Mouse (Mus musculus) forebrain, embryonic 16.5 days (tissue): Measurements from ENCODE around the gene Slc35e2. TPM values are rescaled to one million over a fixed set of nuclear protein-coding genes. Genes with fewer than 3 reads are reported as not detected.
"Not testable (repeated sequence)": the region's sequence is repeated elsewhere in the genome, so short reads cannot be mapped to it uniquely, and the experiment has no call there.

Experiments
- ATAC-seq: fragments of 200-750 bp; cut with Nextera tagmentation; 2 replicates; pipeline ENCODE4 v1.8.0; 2017; ENCODE audit warnings: mild to moderate bottlenecking, moderate library complexity
- H3K27ac ChIP-seq: fragments of 300-500 bp; sonication (generic); 2 replicates; pipeline ENCODE4 v1.5.1; 2014; ENCODE audit warnings: low read length, control low read depth
- H3K27me3 ChIP-seq: fragments of 300-500 bp; sonication (generic); replicated peaks from 2 replicates; pipeline ENCODE4 v1.6.1; 2014; ENCODE audit warnings: low read length; ENCODE audit not compliant: control insufficient read depth, insufficient read depth
- H3K36me3 ChIP-seq: fragments of 300-500 bp; sonication (generic); 2 replicates; pipeline ENCODE4 v1.6.1; 2014; ENCODE audit not compliant: control insufficient read depth, insufficient read depth
- H3K4me1 ChIP-seq: fragments of 300-500 bp; sonication (generic); replicated peaks from 2 replicates; pipeline ENCODE4 v1.6.1; 2014; ENCODE audit warnings: low read length; ENCODE audit not compliant: control insufficient read depth, insufficient read depth
- H3K4me2 ChIP-seq: fragments of 300-500 bp; sonication (generic); 2 replicates; pipeline ENCODE4 v1.6.1; 2014; ENCODE audit warnings: mild to moderate bottlenecking, low read length, control low read depth
- H3K4me3 ChIP-seq: fragments of 300-500 bp; sonication (generic); replicated peaks from 2 replicates; pipeline ENCODE4 v1.5.1; 2014; ENCODE audit warnings: mild to moderate bottlenecking, low read length, control low read depth
- H3K9ac ChIP-seq: fragments of 300-500 bp; sonication (generic); replicated peaks from 2 replicates; pipeline ENCODE4 v1.6.1; 2014; ENCODE audit warnings: low read depth, low read length, control low read depth
- H3K9me3 ChIP-seq: fragments of 300-500 bp; sonication (generic); 2 replicates; pipeline ENCODE4 v1.6.1; 2016; ENCODE audit warnings: low read length; ENCODE audit not compliant: control insufficient read depth
- WGBS: fragments of 180-500 bp; shearing (Covaris S2); extraction: QIAGEN DNeasy Blood & Tissue Kit; methylation state at CpG from one replicate; pipeline ENCODE4 v1.1.7; 2014; 5-methylcytosine and 5-hydroxymethylcytosine counted together
- polyA plus RNA-seq: library from polyadenylated mRNA; unstranded; fragments of >200 nt; fragmentation: Nextera tagmentation; extraction: Ambion mirVana; gene quantifications from 2 replicates; pipeline ENCODE4 v1.2.1, GENCODE M21; 2015

The Slc35e2 gene
- polyA plus RNA-seq, 1 experiment from 2014 or later = 12.9 TPM

GRCm38 (mm10) chr4:155563400-155564231 lies 37.6 kb upstream of the Slc35e2 start:
- Histone ChIP-seq H3K9ac (peak overlapping the region; percentile 92), H3K36me3 (peaks cover 19% of the 10 kb centered on the region), H3K4me1 (peaks cover 22% of the 10 kb centered on the region), H3K4me2 (peak overlapping the region; percentile 87), H3K27ac (peak overlapping the region; percentile 88), H3K9me3 (no peaks in the 10 kb centered on the region), H3K4me3 (peak overlapping the region; percentile 96), H3K27me3 (no peaks in the 10 kb centered on the region)
- ATAC-seq = peak; percentile 97
- under 1% methylated on average over 67 of the region's 69 CpGs for WGBS

- Histone ChIP-seq H3K36me3 (peaks cover 12% of the 10 kb centered on the region), H3K4me2 (peak overlapping the region; percentile 87)
These were observed 36.7 kb upstream of the Slc35e2 start for GRCm38 (mm10) chr4:155564315-155565069.

GRCm38 (mm10) chr4:155566555-155566954 lies 34.7 kb upstream of the Slc35e2 start:
- H3K9me3 ChIP-seq = no peaks in the 10 kb centered on the region
- ATAC-seq = no peak
- peaks cover 22% of the 10 kb centered on the region for H3K4me1 ChIP-seq
- no peaks in the 10 kb centered on the region for H3K27me3 ChIP-seq
- no peaks in the 10 kb centered on the region for H3K36me3 ChIP-seq
- H3K27ac ChIP-seq = no peak overlapping the region
- H3K9ac ChIP-seq = no peak overlapping the region
- no peak overlapping the region for H3K4me3 ChIP-seq
- WGBS = 91% methylated on average over 8 of the region's 8 CpGs
- no peak overlapping the region for H3K4me2 ChIP-seq

More at GRCm38 (mm10) chr4:155564315-155565069, 36.7 kb upstream of the Slc35e2 start:
- 14% methylated on average over 20 of the region's 20 CpGs for WGBS
- Histone ChIP-seq H3K27me3 (no peaks in the 10 kb centered on the region), H3K9me3 (no peaks in the 10 kb centered on the region), H3K9ac (peak overlapping the region; percentile 92), H3K27ac (peak overlapping the region; percentile 88), H3K4me1 (peaks cover 22% of the 10 kb centered on the region), H3K4me3 (peak overlapping the region; percentile 96)
- no peak for ATAC-seq

- no peaks in the 10 kb centered on the region for H3K27me3 ChIP-seq
- no peak for ATAC-seq
- WGBS = 36% methylated on average over 2 of the region's 2 CpGs
- H3K27ac ChIP-seq = no peak overlapping the region
- peaks cover 15% of the 10 kb centered on the region for H3K4me1 ChIP-seq
- no peak overlapping the region for H3K4me3 ChIP-seq
- H3K36me3 ChIP-seq = no peaks in the 10 kb centered on the region
- H3K4me2 ChIP-seq = no peak overlapping the region
- H3K9me3 ChIP-seq = no peaks in the 10 kb centered on the region
- no peak overlapping the region for H3K9ac ChIP-seq
These were observed 33.0 kb upstream of the Slc35e2 start for GRCm38 (mm10) chr4:155568170-155568569.

GRCm38 (mm10) chr4:155568632-155569370 lies 32.4 kb upstream of the Slc35e2 start:
- Histone ChIP-seq H3K4me1 (peaks cover 15% of the 10 kb centered on the region), H3K27me3 (no peaks in the 10 kb centered on the region), H3K36me3 (no peaks in the 10 kb centered on the region), H3K27ac (no peak overlapping the region), H3K9ac (0 out of 2 replicates have a peak overlapping the region, but pooled peaks have one; percentile 25), H3K9me3 (no peaks in the 10 kb centered on the region), H3K4me2 (no peak overlapping the region), H3K4me3 (no peak overlapping the region)
- WGBS = 89% methylated on average over 7 of the region's 7 CpGs
- ATAC-seq = no peak

GRCm38 (mm10) chr4:155569818-155570217 lies 31.4 kb upstream of the Slc35e2 start:
- no peak overlapping the region for H3K9ac ChIP-seq
- H3K27ac ChIP-seq = no peak overlapping the region
- H3K36me3 ChIP-seq = no peaks in the 10 kb centered on the region
- no peak overlapping the region for H3K4me2 ChIP-seq
- H3K9me3 ChIP-seq = no peaks in the 10 kb centered on the region
- no peak overlapping the region for H3K4me3 ChIP-seq
- no peak for ATAC-seq
- 92% methylated on average over 6 of the region's 6 CpGs for WGBS
- peaks cover 8% of the 10 kb centered on the region for H3K4me1 ChIP-seq
- H3K27me3 ChIP-seq = no peaks in the 10 kb centered on the region

DNA sequence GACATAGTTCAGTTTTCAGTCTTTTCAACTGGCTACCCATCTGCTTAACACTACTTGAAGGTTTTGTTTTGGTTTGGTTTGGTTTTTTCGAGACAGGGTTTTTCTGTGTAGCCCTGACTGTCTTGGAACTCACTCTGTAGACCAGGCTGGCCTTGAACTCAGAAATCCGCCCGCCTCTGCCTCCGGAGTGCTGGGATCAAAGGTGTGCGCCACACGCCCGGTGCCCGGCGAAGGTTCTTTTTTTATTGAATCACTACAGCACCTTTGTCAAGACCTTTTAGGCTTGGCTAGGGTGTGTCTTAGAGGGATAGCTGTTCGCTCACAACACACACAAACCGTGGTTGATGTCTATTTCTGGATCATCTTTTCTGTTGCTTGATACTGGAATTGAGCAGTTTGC lies 30.9 kb upstream of the Slc35e2 start:
- H3K4me2 ChIP-seq, H3K27me3 ChIP-seq, H3K4me3 ChIP-seq, H3K4me1 ChIP-seq, H3K9ac ChIP-seq, H3K9me3 ChIP-seq, H3K36me3 ChIP-seq, H3K27ac ChIP-seq, ATAC-seq: not testable (repeated sequence)
- 96% methylated on average over 11 of the region's 11 CpGs for WGBS

DNA sequence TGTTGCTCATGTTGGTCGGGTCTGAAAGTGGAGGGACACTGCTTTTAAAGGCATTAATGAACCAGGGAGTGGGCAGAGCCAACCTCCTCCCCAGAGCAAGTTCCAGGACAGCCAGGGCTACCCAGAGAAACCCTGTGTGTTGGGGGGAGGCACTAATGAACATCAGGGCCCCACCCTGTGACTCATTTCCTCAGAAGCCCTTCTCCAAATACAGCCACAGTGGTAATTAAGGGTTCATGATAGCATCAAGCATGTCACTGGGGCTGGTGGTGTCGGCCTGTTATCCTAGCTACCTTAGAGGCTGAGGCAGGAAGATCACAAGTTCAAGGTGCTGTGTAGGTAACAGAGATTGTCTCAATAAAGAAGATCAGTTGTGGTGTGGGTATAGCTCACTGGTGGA lies 29.8 kb upstream of the Slc35e2 start:
- WGBS = 86% methylated on average over 2 of the region's 2 CpGs
- Histone ChIP-seq H3K4me2 (no peak overlapping the region), H3K36me3 (no peaks in the 10 kb centered on the region), H3K9ac (no peak overlapping the region), H3K27ac (no peak overlapping the region), H3K27me3 (no peaks in the 10 kb centered on the region), H3K9me3 (no peaks in the 10 kb centered on the region), H3K4me1 (no peaks in the 10 kb centered on the region), H3K4me3 (no peak overlapping the region)
- no peak for ATAC-seq

DNA sequence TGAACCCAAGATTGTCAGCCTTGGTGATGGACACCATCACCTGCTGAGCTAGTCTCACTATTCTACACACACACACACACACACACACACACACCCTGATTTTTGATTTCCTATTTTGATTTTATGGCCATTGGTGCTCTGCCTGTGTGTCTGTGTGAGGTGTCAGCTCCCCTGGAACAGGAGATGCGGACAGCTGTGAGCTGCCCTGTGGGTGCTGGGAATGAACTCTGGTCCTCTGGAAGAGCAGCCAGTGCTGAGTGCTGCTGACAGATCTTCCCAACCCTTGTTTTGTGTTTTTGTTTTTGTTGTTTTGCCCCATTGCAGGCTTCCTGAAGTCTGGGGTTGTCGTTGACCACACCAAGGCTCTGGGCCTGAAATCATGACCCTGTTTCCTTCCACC lies 28.1 kb upstream of the Slc35e2 start:
- H3K9ac ChIP-seq = no peak overlapping the region
- 95% methylated on average over 2 of the region's 2 CpGs for WGBS
- no peaks in the 10 kb centered on the region for H3K9me3 ChIP-seq
- no peak overlapping the region for H3K4me3 ChIP-seq
- no peaks in the 10 kb centered on the region; the same call in 1 of the 2 replicates for H3K36me3 ChIP-seq
- H3K4me1 ChIP-seq = no peaks in the 10 kb centered on the region
- ATAC-seq = no peak
- no peak overlapping the region for H3K27ac ChIP-seq
- H3K27me3 ChIP-seq = no peaks in the 10 kb centered on the region
- no peak overlapping the region for H3K4me2 ChIP-seq
